Mouse (Mus musculus) testis, adult 2 months (tissue): ENCODE data around the gene Rbfox1. TPM values are rescaled to one million over a fixed set of nuclear protein-coding genes. Genes with fewer than 3 reads are reported as not detected.

Experiments
- H3K27ac ChIP-seq: fragments of 200-500 bp; 2 replicates; pipeline ENCODE4 v1.5.1; 2012; ENCODE audit warnings: low read depth, low read length; ENCODE audit not compliant: control insufficient read depth, insufficient read depth
- H3K27me3 ChIP-seq: fragments of 200-500 bp; 2 replicates; pipeline ENCODE4 v1.6.1; 2012; ENCODE audit warnings: mild to moderate bottlenecking, low read length, moderate library complexity; ENCODE audit not compliant: control insufficient read depth, insufficient read depth
- H3K36me3 ChIP-seq: fragments of 200-500 bp; 2 replicates; pipeline ENCODE4 v1.6.1; 2012; ENCODE audit warnings: mild to moderate bottlenecking, low read length; ENCODE audit not compliant: control insufficient read depth, insufficient read depth
- H3K4me1 ChIP-seq: fragments of 200-500 bp; 2 replicates; pipeline ENCODE4 v1.6.1; 2012; ENCODE audit warnings: low read length; ENCODE audit not compliant: control insufficient read depth, insufficient read depth
- H3K4me3 ChIP-seq: fragments of 200-500 bp; 2 replicates; pipeline ENCODE4 v1.5.1; 2012; ENCODE audit warnings: low read depth, mild to moderate bottlenecking, low read length, moderate library complexity, mixed read lengths; ENCODE audit not compliant: control insufficient read depth
- CTCF ChIP-seq: fragments of 200-500 bp; IDR thresholded peaks from 2 replicates; pipeline ENCODE4 v1.5.1; 2012; ENCODE audit warnings: low read depth, mild to moderate bottlenecking, inconsistent platforms, low read length, moderate library complexity; ENCODE audit not compliant: control insufficient read depth, insufficient read depth, insufficient replicate concordance
- POLR2A ChIP-seq: fragments of 200-500 bp; IDR thresholded peaks from 2 replicates; pipeline ENCODE4 v1.6.1; 2012; ENCODE audit warnings: low read depth, mild to moderate bottlenecking, inconsistent platforms, low read length, moderate library complexity; ENCODE audit not compliant: control insufficient read depth
- polyA plus RNA-seq: library from polyadenylated mRNA; depleted of rRNA; stranded (reverse); fragments of >200 nt; gene quantifications from 2 replicates; pipeline ENCODE4 v1.2.3, GENCODE M21; 2012

Rbfox1 gene
- polyA plus RNA-seq, 1 experiment = 0.23 TPM

- H3K4me3 ChIP-seq = no peak overlapping the region
- no peaks in the 10 kb centered on the region for H3K36me3 ChIP-seq
- no peak overlapping the region for H3K27ac ChIP-seq
- TF ChIP-seq CTCF (no peak), POLR2A (no peak)
- H3K27me3 ChIP-seq = no peaks in the 10 kb centered on the region
- H3K4me1 ChIP-seq = no peaks in the 10 kb centered on the region
Measured at GRCm38 (mm10) chr16:7089475-7089874, 1204.3 kb downstream of the Rbfox1 start.

DNA sequence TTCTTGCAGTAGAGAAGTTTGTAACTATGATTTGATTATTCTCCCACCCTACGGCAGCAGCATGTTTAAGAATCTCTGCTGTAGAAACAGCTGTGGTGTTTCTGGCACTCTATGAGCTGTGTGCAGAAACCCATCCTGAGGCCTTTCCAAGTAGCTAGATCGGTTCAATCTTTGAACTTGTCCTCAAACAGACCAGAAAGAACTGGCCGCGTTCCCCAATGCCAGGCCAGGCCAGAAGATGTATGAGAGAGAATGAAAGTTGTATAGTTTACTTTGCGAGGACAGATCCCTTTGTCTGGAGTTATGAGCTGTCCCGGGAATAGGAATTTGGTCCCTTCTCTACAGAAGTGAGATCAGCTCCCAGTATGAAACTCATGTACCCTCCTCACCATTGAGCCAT, 1205.0 kb downstream of the Rbfox1 start:
- Histone ChIP-seq H3K27ac (no peak overlapping the region), H3K36me3 (no peaks in the 10 kb centered on the region), H3K27me3 (no peaks in the 10 kb centered on the region), H3K4me1 (no peaks in the 10 kb centered on the region), H3K4me3 (no peak overlapping the region)
- TF ChIP-seq CTCF (no peak), POLR2A (no peak)

DNA sequence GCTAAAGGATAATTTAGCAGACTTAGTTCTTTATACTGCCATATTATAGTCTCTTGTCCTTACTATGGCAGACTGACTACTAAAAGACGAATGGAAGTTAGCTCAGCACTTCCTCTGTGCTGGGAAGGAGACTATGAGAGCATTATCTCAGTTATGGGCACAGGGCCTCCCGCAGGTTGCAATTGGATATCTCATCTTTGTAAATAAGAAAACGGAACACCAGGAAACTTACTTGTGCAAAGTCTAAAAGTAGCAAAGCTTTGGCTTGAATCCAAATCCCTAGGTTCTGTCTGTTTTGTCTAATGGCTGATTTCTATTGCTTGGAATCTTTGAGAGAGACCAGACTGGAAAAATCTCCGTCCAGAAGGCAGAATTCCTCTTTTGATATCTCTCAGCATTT, 1207.7 kb downstream of the Rbfox1 start:
- TF ChIP-seq CTCF (no peak), POLR2A (no peak)
- Histone ChIP-seq H3K4me3 (no peak overlapping the region), H3K36me3 (no peaks in the 10 kb centered on the region), H3K4me1 (no peaks in the 10 kb centered on the region), H3K27me3 (no peaks in the 10 kb centered on the region), H3K27ac (no peak overlapping the region)

DNA sequence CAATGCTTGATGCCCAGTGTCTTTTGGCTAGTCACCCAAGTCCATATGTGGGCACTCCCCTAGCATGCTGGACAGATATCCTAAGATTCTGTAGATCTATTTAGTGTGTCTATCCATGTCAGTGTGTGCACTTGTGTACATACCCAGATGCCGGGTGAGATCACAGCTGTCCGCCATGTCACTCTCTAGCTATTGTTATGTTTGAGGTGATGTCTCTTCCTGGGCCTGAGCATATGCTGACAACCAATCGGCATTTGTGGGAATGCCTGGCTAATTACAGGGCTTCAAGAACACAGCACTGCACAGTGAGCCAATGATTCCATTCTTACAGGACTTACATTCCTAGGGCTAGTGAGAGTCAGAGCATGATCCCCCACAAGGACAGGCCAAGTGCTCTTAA, 1208.5 kb downstream of the Rbfox1 start:
- H3K4me3 ChIP-seq = no peak overlapping the region
- no peaks in the 10 kb centered on the region for H3K36me3 ChIP-seq
- H3K27me3 ChIP-seq = no peaks in the 10 kb centered on the region
- no peak overlapping the region for H3K27ac ChIP-seq
- H3K4me1 ChIP-seq = no peaks in the 10 kb centered on the region
- TF ChIP-seq POLR2A (no peak), CTCF (no peak)

DNA sequence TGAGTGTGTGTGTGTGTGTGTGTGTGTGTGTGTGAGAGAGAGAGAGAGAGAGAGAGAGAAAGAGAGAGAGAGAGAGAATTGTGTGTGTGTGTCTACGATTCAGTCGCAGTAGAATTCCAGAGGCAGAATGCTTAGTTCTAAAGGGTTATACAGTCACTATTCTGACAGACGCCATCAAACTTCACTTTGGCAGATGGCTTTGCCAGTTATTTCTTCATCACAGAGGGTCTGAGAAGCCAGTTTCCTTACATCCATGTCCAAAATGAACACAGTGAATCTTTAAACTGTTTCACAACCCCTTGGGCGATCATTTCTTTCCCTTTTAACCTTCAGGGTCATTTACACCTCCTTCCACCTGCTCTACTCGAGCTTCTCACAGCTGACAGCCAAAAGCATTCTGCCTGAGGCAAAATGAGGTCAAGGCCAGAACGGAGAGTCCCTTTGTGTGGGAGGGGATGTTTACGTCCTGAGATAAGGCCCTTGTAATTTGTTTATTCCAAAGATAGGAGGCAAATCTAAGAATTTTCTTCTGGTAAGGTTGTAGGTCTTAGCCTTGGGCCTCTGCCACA, 1209.1 kb downstream of the Rbfox1 start:
- H3K4me1 ChIP-seq = no peaks in the 10 kb centered on the region
- TF ChIP-seq CTCF (no peak), POLR2A (no peak)
- no peaks in the 10 kb centered on the region for H3K36me3 ChIP-seq
- no peak overlapping the region for H3K27ac ChIP-seq
- no peak overlapping the region for H3K4me3 ChIP-seq
- no peaks in the 10 kb centered on the region for H3K27me3 ChIP-seq

DNA sequence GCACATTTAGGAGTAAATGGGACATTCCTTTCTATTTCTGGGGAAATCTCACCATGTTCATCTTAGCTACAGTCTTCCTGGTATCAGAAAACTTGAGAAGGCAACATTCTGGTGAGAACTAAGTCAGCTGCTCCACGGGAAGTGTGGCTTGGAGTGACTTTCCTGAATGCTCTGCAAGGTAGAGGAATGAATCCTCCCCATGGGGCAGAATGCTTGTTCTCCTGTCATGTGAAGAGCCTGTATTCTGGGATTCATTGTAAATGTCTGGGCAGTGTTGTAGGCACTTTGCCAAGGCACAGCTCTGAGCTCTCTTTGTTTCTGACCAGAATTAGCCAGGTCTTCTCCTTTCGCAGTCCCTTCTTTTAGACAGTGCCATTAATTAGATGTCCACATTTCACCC, 1211.9 kb downstream of the Rbfox1 start:
- Histone ChIP-seq H3K36me3 (no peaks in the 10 kb centered on the region), H3K4me3 (no peak overlapping the region)
- no peak for TF ChIP-seq CTCF
- no peak for TF ChIP-seq POLR2A

DNA sequence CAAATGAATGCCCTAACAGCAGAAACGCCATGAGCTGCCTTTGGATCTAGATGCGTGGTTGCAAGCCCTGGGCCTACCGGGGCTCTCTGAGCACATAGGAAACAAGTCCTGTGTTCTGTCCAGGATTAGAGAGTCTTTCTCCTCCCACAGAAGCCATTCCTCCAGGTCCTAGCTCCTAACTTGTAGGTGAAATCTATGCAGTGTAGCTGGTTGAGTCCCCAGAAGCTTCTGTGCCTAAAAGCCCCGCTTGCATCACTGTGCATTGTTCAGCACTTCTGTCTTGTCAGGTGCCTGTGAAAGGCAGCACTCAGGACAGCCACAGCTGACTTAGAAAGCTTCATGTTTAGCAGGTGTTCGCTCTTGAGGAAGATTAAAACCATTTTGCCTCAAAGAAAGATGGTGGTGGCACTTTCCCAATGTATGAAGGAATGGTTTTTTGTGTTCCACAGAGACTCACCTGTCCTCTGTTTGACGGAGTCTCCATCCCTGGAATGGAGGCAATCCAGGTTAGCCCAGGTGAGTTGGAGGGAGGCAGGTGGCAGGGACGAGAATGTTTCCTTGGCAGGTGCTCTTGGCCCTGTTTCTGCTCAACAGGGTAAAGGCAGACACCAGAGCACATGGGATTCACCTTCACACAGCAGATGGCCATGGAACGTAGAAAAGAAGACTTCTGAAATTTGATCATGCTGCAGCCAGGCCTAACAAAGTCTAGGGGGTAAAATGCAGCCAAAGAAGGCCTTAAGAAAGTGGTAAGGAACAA, 1213.0 kb downstream of the Rbfox1 start:
- Histone ChIP-seq H3K4me1 (no peaks in the 10 kb centered on the region), H3K27me3 (no peaks in the 10 kb centered on the region), H3K4me3 (no peak overlapping the region), H3K36me3 (no peaks in the 10 kb centered on the region), H3K27ac (no peak overlapping the region)
- TF ChIP-seq CTCF = no peak
- no peak for TF ChIP-seq POLR2A

More for the DNA sequence above, 1211.9 kb downstream of the Rbfox1 start:
- Histone ChIP-seq H3K27ac (no peak overlapping the region), H3K4me1 (no peaks in the 10 kb centered on the region), H3K27me3 (no peaks in the 10 kb centered on the region)
